Mouse (Mus musculus): ENCODE results near the gene Cyld. TPM values are rescaled to one million over a fixed set of nuclear protein-coding genes. Genes with fewer than 3 reads are reported as not detected.

The Cyld gene
- total RNA-seq, 2 experiments from 2014 or later = 63.3 to 63.9 TPM

DNA sequence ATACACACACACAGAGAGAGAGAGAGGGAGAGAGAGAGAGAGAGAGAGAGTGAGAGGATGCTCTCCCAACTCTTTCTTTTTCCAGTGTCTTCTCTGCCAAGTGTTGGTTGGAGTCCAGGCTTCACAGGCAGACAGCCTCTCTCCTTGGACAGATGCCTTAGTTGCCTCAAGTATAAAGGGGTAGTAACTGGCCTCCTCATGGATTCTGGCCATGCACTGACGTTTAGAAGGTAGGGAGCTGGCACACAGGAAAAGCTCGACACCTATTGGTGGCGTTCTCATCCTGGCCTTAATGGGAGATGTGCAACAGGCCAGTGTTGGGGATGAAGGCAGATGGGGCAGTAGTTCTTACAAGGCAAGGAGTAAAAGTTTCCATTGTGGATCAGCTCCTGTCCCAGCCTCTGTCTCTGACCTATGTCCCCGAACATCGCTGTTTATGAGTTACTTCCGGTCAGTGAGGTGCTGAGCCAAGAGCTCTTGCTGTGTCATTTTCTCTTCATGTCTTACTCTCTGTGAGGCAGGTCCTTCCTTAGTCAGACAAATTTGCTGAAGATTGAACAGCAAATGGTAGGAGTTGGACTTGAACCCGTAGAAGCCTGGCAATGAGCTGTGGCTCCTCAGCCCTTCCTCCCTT is 13.1 kb upstream of the Cyld start:
- intact Hi-C loops (cut with DNase I) = no loop called here
- peak; percentile 11 to 62 for DNase-seq (ENCODE audit: extremely low spot score in 1 of 2, low spot score in 2 of 2)

DNA sequence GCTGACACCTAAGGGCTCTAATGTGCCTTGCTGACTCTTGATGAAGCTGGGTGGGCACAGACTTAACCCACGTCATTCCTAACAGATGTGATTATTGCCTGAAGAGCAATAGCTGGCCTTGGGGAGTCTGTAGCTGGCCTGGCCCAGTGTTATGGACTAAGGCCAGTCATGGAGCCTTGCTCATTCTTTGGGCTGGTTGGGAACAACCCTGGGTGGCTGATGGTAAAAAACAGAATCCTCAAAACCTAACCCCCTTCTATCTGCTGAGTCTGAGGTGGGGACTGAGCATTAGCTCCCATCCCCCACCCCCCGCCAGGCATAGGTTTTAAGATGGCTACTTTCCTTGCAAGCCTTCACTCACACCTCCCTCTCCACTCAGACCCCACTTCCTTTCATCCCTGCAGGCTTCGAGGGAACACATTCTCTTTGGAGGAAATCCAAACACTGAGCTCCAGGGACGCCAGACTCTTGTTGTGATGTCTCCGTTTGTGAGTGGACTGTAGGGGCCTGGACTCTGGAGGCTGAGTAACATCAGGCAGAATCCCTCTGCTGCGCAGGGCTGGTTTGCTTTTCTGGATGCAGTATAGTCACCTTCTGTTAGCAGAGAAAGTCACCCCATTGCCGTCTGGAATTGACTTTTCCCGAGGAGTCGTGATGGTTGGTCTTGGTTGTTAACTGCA is 10.5 kb upstream of the Cyld start:
- intact Hi-C loops (cut with DNase I) = no loop called here

DNA sequence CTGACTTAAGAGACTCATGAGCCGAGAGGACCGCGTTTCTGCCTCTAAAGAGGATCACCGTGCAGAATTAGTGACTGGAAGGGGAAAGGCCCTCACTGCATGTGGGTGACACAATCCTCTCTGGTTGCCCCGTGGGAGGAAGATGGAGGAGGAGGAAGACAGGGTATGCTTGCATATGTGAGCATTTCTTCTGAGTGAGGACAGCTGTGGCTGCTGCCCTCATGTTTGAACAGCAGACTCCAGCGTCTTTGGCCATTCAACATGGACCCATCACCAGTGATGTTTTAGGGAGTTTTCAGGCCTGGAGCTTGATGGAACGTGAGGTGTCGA is 10.0 kb upstream of the Cyld start:
- intact Hi-C loops (cut with DNase I) = no loop called here
- DNase-seq (ENCODE audit: extremely low spot score in 1 of 2, low spot score in 2 of 2) = peak in 1 of 2 experiments; percentile 7

More for the DNA sequence above, 10.5 kb upstream of the Cyld start:
- DNase-seq (ENCODE audit: extremely low spot score in 1 of 2, low spot score in 2 of 2) = peak in 1 of 2 experiments; percentile 13

DNA sequence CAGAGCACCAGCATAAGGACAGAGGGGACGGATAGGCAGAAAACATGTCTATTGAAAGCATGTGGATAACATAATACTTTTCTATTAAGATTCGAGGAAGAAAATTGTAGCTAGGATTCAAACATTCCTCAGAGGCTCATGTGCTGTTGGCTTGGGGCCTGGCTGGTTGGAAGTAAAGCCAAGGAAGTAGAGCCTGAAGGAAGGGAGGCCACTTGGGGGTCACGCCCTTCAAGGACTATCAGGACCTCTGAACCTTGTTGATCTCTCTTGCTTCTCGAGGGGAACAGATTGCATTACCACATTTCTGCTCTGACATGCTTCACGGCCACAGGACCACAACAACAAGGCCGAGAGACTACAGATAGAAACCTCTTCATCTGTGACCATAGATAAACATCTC is 7.7 kb upstream of the Cyld start:
- DNase-seq (ENCODE audit: extremely low spot score in 1 of 2, low spot score in 2 of 2) = no peak
- intact Hi-C loops (cut with DNase I) = no loop called here

DNA sequence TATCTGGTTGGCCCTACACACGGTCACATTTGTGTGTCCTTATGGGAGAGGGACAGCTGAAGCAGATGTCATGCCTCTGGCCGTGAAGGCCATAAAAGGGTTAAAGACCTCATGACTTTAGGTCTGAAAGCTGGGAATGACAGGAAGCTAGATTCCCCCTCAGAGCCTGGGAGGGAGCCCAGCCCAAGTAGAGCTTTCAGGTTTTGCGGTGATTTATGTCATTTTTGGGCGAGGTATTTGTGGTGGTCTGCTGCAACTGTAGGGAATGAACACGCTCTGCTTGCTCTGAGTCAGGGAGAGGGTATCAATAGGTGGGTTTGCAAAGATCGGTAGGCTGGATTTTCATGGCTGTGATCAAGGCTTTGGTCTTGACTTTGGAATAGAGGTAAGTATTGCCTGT is 6.9 kb upstream of the Cyld start:
- intact Hi-C loops (cut with DNase I) = no loop called here

DNA sequence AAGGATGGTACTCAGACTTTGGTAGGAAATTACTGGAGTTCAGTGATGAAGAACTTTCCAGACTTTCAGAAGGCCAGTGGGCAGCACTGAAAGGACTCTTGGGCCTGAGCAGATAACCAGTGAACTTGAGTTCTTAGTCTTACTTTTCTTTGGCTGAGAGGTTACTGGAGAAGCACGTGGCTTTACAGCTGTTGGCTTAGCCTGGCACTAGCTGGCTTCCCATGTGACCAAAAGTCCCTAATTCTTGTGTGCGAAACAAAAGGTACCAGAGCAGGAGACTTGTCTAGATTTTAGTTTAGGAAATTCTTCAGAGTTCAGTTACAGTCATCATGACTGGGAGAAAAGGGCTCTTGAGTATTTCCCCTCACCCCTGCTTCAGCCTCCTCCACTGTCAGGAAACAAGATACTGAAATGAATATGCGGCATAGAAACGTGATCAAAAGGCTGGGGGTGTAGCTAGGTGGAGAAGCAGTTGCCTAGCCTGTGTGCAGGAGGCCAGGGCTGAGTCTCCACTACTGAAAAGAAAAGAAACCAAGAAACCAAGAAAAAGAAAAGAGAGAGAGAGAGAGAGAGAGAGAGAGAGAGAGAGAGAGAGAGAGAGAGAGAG is 5.4 kb upstream of the Cyld start:
- no peak for DNase-seq (ENCODE audit: extremely low spot score in 1 of 2, low spot score in 2 of 2)
- intact Hi-C loops (cut with DNase I) = no loop called here

More for the DNA sequence above, 6.9 kb upstream of the Cyld start:
- DNase-seq (ENCODE audit: extremely low spot score in 1 of 2, low spot score in 2 of 2) = no peak

DNA sequence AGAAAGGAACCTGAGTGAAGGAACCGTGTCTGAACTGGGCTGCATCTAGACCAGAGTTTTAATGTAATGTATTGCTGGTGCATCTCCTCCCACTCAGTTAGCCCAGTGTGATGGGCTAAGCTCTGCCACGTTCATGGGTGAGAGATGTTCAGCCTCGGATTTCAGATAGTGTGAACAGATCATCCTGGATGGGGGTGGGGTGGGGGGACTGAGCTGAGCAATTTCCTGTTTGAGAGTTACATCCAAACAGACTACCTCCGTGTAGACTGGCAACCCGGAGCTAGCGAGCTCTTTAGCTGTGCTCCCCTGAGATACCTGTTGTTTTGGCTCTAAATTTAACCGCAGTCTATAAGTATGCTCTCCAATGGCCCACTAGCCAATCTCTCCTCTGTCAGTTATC is 4.9 kb upstream of the Cyld start:
- intact Hi-C loops (cut with DNase I) = no loop called here

DNA sequence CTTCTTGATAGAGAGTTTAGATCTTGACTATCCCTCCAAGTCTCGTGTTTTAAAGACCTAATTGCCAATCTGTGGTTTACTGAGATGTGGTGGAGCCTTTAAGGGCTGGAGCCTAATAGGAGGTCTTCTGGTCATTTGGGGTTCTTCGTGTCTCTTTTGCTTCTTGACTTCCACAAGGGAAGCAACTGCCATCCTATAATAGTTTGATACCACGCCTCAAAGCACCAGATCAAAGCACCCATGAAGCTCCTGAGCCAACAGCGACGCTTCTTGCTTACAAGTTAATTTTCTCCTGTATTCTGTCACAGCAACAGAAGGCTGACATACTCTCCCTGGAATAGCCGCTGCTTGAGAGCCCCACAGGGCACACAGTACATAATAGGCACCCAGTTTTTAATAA is 4.0 kb upstream of the Cyld start:
- intact Hi-C loops (cut with DNase I) = no loop called here
- DNase-seq (ENCODE audit: extremely low spot score in 1 of 2, low spot score in 2 of 2) = no peak

More for the DNA sequence above, 4.9 kb upstream of the Cyld start:
- no peak for DNase-seq (ENCODE audit: extremely low spot score in 1 of 2, low spot score in 2 of 2)

DNA sequence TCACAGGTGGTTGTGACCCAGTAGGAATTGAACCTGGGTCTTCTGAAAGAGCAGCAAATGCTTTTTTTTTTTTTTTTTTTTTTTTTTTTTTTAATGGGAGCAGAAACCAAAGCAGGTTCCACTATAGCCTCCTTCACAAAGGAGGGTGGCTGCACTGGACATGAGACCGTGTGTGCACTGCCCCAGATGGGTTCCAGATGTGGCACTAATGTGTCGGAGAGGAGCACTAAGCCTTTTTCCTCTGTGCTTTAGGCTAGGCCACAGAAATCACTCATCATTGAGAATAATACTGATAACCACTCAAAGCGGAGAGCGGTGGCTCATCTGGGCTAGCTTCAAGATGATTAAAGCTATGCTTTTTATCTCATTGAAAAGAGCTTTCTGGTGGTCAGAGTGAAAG is 3.5 kb upstream of the Cyld start:
- no peak for DNase-seq (ENCODE audit: extremely low spot score in 1 of 2, low spot score in 2 of 2)
- intact Hi-C loops (cut with DNase I) = no loop called here

DNA sequence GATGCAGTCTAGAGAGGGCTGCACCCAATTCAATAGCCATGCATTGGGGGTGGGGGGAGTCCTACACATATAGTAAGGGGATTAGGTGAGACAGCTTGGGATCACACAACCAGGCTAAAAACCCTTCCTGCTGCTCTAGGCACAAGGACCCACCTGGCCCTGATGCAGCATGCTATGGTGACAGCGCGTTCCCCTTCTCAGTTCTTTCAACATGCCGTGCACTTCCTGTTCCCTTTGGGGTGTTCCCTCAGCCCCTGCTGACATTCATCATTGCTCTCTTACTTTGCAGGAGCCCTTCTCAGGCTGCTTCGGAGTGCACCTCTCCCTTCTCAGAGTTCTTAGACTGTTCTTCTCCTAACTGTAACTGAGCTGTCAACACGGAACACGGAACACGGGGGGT is 2.5 kb upstream of the Cyld start:
- DNase-seq (ENCODE audit: extremely low spot score in 1 of 2, low spot score in 2 of 2) = no peak
- intact Hi-C loops (cut with DNase I) = no loop called here

DNA sequence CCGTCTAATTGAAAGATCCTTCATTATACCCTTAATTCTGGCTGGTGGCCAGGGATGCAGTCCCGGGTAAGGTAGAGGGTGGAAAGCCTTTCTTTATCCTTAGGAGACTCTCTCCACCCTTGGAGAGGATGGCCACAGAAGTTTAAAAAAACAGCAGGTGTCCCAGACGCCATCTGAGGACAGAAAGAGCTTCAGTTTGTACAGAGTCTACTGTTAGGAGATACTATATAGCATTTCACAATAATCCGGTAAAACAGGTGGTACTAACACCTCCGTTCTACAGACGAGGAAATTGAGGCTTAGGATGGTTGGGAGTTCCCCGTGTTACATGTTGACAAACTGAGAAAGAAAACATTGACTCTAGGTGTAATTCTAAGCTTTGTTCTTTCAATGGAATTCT is 600 bp upstream of the Cyld start:
- no peak for DNase-seq (ENCODE audit: extremely low spot score in 1 of 2, low spot score in 2 of 2)
- intact Hi-C loops (cut with DNase I) = loop anchor here (2.0 kb wide), 1 partner anchor 67 kb away; no protein-coding TSS in a partner anchor

DNA sequence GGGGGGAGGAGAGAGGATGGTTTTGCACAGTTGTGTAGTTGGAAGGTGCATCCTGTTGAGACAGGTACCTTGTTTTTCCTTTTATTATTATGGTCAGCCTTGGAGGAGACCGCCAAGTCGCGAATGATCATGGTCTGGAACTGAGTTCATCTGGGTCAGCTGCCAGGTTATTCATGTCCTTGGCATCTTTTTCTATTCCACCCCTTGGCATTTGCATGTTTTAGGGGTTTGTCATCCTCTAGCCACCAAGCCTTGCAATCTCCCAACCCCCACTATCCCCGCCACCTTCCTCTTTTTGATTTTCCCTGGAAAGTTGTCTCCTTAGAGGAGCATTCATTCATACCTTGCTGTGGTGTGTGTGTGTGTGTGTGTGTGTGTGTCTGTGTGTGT is 809 bp downstream of the Cyld start:
- intact Hi-C loops (cut with DNase I) = loop anchor here (2.0 kb wide), 1 partner anchor 69 kb away; no protein-coding TSS in a partner anchor
- no peak for DNase-seq (ENCODE audit: extremely low spot score in 1 of 2, low spot score in 2 of 2)

DNA sequence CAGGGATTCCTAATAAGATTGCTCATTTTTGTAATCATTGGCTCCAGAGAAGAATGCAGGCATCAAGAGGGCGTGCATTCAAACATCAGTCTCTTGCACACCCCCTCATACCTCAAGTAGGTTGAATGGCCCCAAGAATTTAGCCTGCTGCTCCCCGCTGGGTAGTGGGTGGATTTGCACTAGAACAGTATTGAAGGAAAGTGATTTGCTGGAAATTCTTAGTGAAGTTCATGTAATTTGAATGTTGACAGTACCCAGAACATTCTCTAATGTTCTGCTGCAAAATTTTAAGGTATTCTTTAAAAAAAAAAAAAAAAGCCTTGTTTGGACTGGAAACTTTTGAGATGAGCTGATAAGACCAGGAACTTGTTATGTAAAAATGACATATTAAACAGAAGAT is 1.2 kb downstream of the Cyld start:
- intact Hi-C loops (cut with DNase I) = no loop called here
- no peak for DNase-seq (ENCODE audit: extremely low spot score in 1 of 2, low spot score in 2 of 2)

DNA sequence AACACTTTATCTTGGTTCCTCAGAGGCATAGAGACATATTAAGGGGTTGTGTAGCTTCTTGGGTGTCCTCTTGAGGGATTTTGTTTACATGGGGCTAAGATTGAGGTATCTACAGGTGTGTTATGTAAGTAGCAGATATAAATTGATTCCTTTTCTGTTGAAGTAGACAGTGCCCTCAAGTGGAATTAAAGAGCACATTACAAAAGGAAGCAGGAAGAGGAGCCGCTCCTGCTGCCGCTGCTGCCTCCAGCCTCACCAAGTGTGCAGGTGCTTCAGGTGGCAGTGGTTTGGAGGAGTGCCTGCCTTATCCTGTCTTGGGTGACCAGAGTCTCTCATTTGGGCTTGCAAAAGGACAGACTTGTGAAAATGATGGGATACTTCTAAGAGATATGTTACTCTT is 4.8 kb downstream of the Cyld start:
- intact Hi-C loops (cut with DNase I) = loop anchor here (10.0 kb wide), 1 partner anchor 337 kb away; the partner anchor contains the start of gene Brd7
- DNase-seq (ENCODE audit: extremely low spot score in 1 of 2, low spot score in 2 of 2) = no peak

DNA sequence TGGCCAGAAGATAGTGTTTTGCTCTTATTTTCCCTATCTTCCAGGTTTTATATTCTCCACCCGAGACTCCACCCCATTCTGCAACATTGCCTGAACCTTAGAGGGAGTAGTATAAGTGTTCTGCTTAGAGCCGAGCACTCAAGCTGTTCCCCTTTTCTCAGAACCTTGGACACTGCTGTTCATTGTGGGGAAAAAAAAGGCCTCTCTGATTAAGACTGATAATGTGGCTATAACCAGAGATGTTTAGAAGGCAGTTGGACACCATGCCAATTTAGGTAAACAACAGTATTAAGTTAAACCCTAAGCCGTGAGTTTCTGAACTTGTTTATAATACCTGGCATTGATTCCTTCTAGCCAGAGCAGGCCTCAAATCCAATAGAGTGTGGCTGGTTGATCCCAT is 6.0 kb downstream of the Cyld start:
- intact Hi-C loops (cut with DNase I) = loop anchor here (10.0 kb wide), 1 partner anchor 338 kb away; the partner anchor contains the start of gene Brd7
- no peak for DNase-seq (ENCODE audit: extremely low spot score in 1 of 2, low spot score in 2 of 2)

DNA sequence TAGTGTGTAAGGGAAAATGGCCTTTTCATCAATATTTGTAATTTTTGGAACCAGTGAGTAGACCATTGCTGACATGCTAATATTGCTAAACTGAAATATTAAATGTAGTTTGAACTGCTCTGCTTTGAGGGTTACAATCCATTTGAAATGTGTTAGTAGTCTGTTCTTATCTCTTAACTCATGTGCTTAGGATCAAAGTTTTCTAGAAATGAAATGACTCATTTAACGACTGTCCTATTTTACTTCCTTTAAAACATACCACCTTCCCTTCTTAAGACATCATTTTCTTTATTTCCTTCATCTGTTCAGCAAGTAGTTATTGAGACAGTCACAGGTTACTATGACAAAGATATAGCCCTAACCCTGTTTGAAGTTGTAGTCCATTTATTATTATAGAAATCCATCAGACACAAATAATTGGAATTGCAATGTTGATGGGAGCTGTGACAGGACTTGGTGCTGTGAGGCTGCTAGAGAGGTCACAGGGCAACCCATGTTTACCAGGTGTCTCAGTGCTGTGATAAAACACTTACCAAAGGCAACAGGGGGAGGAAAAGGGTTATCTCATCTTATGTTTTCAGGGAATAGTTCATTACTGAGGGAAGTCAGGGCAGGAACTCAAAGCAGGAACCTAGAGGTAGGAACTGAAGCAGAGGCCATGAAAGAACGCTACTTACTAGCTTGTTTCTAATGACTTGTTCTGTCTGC is 26.6 kb downstream of the Cyld start:
- DNase-seq (ENCODE audit: extremely low spot score in 1 of 2, low spot score in 2 of 2) = no peak
- intact Hi-C loops (cut with DNase I) = no loop called here

DNA sequence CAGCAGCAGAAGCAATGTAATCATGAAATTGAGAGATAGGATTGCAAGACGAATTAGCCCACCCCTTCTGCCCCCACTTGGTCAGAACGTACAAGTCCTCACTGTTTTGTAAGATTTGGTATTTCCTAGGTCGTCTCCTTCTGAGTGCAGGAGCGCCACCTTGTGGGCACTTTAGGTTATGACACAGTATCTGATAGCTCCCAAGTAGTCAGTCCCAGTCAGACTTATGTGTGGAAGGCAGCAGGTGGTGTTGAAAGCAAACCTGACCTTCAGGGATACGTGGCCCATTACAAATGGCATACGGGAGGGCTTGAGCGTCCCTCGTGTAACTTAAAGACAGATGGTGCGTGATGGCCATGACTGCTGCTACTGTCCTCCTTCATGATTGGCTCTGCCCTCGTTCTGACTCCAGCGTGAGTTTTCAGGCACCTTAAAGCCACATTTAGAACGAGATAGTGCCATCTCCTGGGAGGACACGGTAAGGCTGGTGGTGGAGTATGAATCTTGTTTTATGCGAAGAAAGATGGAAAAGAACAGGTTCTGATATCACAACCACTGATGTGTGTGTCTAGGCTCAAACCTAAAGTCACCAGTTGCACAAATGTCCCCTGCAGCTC is 58.5 kb downstream of the Cyld start:
- intact Hi-C loops (cut with DNase I) = loop anchor here (5.0 to 10.0 kb wide), 3 partner anchors 128 to 1030 kb away; no protein-coding TSS in a partner anchor
- peak; percentile 86 to 87 for DNase-seq (ENCODE audit: extremely low spot score in 1 of 2, low spot score in 2 of 2)

DNA sequence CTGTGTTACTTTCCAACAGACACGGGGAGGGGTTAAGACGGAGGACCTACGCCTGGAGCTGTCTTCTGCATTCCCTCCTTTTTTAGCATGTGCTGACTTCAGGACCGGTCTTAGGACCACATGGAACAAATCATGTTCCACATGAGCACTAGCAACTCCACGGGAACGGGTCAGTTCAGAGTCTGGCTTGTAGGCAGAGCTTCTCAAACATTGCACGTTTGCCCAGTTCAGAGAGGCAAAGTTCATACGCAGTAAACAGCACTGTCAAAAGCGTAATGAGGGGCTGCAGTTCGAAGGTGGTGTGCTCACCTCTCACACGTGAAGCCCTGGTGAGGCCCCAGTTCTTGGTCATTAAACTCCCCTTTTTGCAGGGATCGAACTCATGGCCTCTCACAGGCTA is 65.2 kb downstream of the Cyld start:
- intact Hi-C loops (cut with DNase I) = no loop called here
- no peak for DNase-seq (ENCODE audit: extremely low spot score in 1 of 2, low spot score in 2 of 2)

DNA sequence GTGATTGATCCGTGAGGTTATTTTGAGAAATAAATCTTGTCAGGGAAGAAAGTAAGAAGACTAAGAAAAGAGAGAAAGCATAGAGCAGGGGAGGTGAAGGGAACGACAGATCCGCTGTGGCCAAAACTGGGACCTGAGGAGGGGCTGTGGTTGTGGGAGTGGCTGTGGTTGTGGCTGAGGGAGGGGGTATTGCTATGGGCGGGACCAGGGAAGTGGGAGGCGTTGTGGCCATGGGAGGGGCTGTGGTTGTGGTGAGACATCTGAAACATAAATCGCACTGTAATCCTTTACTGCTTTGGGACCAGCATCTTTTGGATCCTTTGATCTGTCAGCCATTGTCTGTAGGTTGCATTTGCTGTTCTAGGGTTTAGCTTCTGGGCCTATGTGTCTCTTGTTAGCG is 74.4 kb downstream of the Cyld start:
- intact Hi-C loops (cut with DNase I) = no loop called here
- no peak for DNase-seq (ENCODE audit: extremely low spot score in 1 of 2, low spot score in 2 of 2)

Measured in left cerebral cortex, postnatal 10 days (tissue).